Mouse (Mus musculus) cerebellum, postnatal 14 days (tissue): ENCODE results near the gene Ehd1.

ENCODE experiments used
- DNase-seq, 2 experiments: peaks; one replicate each; pipeline ENCODE4 v3.0.0; 2021; ENCODE audit warnings: mixed read lengths in 2 of 2

The Ehd1 gene

DNA sequence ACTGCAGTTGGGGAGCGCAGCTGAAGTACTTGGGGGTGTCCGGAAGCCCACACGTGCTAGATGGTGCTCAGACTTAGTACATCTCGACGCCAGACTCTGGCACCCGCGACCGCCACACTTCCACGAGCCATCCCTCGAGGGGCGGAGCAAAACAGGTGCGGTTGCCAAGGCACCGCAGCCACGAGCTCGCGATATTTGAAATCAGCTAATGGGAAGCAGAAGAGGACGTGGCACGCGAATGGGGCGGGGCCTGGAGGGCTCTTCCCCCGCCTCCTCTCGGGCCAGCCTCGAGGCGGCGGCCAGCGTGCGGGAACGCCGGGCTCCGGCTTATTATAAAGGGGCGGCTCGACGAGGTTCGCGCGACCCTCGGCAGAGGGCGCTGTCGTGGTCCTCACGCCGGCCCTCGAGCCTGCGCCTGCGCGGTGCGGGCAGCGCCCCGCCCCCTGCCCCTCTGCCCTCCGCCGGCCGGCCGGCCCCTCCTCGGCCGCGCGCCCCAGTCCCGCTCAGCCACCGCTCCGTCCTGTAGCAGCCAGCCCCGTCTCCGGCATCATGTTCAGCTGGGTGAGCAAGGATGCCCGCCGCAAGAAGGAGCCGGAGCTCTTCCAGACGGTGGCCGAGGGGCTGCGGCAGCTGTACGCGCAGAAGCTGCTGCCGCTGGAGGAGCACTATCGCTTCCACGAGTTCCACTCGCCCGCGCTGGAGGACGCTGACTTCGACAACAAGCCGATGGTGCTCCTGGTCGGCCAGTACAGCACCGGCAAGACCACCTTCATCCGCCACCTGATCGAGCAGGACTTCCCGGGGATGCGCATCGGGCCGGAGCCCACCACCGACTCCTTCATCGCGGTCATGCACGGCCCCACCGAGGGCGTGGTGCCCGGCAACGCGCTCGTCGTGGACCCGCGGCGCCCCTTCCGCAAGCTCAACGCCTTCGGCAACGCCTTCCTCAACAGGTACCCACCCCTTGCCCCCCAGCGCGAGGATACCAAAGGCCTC is at the start of gene Ehd1:
Gene Ehd1 (plus strand): TSS at position 300 of the 996 bp plus-strand sequence.
- DNase-seq = peak; percentile 98 to 99

DNA sequence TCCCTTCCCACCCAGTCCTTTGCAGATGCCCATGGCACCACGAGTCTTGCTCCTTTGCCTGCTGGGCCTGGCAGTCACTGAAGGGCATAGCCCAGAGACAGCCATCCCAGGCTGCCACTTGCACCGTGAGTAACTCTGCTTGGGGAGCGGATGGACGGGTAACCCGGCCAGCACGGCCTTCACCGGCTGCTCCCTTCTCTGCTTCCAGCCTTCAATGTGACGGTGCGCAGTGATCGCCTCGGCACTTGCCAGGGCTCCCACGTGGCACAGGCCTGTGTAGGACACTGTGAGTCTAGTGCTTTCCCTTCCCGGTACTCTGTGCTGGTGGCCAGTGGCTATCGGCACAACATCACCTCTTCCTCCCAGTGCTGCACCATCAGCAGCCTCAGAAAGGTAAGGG is 49.8 kb upstream of the Ehd1 start:
- DNase-seq = peak in 1 of 2 experiments; percentile 31

DNA sequence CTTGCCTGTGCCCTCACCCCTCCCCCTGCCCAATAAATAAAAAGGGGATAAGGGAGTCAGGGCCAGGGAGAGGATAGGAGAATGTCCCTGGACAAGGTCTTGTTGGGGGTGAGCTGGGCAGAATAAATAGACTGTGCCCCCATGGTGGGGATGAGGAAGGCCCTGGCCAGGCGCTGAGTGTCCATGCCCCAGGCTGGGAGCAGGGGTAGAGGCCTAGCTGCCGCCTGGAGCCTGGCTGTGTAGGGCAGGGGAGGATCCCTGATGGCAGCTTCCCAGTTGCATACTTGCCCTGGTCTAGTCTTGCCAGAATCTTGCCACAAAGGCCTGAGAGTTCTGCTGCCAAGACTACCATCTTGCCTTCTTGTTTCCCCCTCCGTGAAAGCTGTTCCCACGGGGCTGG is 48.7 kb upstream of the Ehd1 start:
- peak in 1 of 2 experiments; percentile 16 for DNase-seq

DNA sequence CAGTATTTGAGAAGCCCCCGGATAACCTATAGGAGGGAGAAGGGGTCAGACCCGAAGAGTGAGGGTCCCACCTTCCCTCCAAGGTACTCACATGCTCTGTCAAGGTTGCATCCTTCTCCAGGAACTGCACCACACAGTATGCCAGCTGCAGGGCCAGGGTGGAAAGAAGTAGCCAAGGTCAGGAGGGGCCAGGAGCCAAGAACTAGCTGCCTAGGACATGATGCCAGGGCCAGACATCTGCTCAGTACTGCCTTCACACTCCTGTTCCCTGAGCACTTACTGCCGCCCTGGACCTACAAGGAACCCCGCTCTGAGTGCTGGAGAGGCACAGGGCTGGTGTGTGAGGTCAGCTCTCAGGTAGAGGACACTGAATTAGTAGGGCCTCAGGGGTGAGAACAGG is 46.1 kb upstream of the Ehd1 start:
- peak; percentile 56 for DNase-seq

DNA sequence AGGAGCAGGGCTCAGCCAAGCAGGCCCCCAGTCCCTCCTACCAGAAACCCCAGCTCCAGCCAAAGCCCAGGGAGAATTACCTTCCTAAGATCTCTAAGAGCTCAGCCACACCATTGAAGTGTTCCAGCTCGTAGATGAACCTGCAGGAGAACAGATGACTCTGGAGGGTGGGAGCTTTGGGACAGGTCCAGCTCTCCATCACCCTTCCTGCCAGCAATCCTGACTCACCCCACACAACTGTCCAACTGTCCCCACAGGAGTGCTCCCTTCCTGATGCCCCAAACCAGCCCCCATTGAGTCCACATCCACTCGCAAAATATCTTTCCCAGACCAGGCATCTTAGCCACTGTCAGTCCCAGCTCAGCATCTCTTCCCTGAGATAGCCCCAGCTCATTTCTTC is 45.5 kb upstream of the Ehd1 start:
- peak in 1 of 2 experiments; percentile 28 for DNase-seq

DNA sequence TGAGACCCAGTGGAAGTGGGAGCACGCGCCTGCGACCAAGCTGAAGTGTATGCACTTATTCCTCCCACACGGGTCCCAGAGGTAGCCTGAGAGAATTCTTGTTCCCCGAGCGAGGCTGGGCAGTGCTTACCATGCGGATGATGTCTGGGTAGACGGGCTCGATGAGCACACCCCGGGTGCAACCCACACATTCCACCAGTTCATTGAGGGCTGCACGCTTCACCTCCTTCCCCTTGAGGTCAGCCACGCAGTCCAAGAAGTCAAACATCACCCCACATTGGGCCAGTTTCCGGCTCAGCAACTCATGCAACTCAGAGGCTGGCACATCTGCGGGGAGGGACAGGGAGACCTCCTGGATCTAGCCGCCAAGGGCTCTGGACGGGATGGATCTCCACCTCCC is 42.9 kb upstream of the Ehd1 start:
- DNase-seq = peak; percentile 11 to 15

DNA sequence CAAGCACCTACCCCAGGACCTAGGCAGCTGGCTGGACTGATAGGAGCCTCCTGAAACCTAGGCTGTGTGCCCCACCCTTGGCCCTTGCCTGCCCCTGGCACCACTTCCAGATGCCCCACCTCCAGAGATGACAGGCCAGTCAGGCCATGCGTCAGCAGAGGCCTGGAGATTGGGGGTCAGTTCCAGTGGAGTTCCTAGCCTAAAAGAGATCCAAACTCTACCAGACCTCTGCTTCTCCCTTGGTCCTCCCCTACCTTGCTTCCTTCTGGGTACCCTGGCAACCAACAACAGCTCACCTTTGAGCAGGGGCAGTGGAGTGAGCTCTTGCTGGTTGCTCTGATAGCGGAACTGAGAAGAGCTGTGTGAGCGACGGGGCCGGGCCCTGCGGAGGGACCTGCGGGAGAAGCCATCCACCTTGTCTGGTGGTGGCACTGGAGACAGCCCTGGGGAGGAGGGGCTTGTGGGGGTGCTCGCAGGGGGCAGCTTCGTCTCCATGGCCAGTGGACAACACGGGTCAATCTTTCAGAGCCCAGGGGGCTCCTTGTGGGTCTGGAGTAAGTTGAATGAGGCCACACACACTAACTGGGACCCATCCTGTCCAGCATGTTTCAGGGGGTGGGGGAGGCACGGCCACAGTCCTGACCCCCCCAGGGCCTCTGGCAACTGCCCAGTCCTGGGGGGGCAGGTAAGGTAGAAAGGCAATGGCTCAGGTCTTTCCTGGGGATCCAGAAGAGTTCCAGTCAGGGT is 42.0 kb upstream of the Ehd1 start:
- peak; percentile 42 to 51 for DNase-seq

DNA sequence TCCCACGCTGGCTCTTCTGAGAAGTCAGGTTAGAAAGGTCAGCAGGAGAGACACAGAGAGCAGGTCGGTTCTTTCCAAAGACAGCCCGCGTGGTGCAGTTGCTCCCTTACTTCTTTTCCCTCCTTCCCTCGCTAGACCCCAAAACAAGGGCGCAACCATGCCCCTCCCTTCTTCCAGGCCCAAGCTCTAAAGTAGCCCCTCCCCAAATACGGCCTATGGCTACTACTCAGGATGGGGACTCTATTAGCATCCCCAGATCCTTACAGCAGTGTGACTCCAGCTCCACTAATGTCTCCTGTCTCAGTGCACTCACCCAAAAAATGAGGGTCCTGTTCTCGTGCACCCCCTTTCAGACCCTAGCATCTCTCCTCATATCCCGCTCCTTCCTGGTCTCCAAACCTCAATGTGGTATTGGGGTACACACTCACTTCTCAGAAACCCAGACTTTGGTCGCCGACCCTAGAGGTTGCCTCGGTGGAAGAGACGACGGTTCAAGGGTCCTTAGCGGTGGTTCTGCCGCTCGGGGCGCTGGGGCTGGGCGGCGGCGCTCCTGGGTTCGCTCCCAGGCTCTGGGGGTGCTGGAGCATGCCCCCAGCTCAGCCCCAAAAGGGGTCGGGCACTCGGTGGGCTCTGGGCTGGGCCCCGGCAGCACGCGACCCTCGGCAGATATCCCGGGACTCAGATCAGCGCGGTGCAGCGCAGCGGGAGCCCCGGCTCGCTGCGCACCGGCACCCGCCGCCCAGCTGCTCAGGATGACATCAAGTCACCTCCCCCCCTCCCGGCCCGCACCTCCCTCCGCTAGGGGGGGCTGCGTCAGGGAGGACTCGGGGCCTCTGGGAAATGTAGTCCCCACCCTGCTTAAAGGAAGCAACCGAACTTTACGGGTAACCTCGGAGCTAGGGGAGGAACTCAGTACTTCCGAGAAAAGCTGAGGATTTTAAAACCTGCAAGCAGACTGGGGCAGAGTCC is 41.2 kb upstream of the Ehd1 start, which contains the start of gene Ppp2r5b:
Gene Ppp2r5b (minus strand): TSS at position 789 of the 969 bp plus-strand sequence.
- DNase-seq = peak; percentile 96 to 97

DNA sequence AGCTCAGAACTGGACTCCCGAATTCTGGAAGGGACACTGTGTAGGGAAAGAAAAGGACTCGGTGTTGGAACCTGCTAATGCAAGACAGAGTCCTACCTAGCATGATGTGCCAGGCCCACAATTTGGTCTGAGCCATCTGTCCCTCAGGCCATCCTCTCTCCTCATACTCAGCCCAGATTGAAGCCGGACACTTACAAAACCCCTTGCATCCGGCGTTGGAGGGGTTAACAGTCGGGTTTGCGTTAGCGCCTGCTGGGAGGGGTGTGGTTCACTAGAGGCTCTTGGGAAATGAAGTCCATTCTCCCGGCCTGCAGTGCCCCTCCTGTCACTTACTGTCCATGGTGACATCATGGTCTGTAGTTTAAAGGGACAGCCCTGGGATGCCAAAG is 40.5 kb upstream of the Ehd1 start:
- peak; percentile 97 to 98 for DNase-seq

DNA sequence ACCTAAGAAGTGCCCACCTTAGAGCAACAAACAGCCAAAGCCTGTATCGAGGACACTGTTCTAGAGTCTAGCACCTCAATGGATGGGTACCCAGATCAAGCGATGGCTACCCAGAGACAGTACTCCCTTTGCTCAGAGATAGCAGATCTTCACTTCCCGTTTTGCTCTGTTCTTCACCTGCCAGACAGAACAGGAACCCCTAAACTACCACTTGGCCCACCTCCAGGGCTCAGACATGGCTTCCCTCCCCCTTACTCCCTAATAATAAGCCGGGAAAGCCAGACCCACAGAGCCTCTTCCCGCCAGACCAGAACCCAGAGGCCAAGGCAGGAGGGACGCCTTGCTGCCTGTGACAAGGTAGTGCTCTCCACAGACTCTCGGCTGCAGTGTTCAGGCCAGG is 39.7 kb upstream of the Ehd1 start:
- DNase-seq = peak; percentile 40 to 58

DNA sequence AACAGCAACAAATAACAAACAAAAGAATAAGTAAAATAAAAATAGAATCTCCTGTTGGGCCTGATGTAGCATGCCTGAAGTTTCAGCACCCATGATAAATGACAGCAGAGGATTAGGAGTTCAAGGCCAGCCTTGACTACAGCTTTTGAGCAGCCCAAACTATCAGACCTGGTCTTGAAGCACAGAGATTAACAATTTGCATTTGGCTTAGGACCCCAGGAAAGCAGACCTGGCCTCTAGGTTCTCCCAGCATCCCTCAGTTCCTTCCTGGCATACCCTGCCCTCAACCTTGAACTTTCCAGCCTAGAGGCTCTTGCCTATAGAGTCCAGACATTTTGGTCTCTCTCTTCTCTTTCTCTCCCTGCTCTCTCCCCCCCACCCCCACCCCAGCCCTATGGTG is 37.8 kb upstream of the Ehd1 start:
- DNase-seq = no peak

DNA sequence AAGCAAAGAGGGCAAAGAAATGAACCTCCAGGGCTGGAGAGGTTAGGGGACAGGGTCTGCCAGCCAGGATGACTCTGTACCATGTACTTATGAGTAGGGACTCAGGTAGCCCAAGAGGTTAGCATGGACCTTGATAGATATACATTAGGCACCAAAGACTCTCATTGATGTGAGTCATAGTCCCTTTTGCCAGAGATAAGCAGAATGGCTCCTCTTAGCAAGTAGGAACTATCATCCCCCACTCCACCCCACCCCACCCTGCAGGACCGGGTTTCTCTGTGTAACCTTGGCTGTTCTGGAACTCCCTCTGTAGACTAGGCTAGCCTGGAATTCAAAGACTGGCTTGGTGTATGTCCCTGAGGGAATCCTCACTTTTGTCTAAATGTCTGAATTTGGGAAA is 36.4 kb upstream of the Ehd1 start:
- no peak for DNase-seq

DNA sequence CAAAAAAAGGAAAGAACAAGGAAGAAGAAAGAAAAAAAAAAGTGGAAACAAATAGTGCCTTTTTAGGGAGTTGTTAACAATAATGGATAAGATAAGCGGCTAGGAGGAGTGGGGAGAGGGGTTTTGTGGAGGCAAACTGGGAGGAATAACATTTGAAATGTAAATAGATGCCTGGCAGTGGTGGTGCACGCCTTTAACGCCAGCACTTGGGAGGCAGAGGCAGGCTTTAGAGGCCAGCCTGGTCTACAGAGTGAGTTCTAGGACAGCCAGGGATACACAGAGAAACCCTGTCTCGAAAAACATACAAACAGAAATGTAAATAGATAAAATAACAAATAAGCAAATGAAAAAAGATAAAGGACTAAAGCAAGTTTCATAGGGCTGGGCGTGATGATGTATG is 35.8 kb upstream of the Ehd1 start:
- DNase-seq = no peak

DNA sequence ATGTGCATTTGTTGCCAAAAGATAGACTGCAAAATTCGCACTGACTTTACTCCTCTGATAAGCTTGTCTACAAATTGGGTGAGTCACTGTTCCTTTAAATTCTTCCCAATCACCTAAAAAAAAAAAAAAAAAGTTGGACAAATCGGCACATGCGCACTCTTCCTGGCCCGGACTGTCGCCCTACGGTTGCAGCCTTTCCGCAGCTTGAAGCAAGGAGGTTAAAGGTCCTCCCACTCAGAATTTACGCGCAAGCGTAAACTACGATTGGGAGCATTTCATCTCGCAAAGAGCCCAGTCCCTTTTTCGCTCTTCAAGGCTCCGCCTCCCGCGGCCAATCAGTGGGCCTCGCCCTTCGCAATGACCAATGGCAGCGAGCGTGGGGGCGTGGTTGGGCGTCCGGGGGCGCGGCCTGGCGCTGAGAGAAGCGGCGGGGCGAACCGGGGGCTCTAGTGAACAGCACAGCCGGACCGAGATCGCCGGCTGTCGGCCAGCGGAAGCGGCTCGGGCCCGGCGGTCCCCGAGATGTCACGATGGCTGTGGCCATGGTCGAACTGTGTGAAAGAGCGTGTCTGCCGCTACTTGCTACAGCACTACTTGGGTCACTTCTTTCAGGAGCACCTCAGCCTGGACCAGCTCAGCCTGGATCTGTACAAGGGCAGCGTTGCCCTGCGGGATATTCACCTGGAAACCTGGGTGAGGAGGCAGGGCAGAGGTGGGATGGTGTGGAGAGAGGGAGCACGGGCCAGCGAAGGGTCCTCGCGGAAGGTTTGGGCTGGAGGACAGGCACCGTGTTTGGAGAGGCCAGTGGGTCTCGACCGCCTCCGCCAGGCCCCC is 35.0 kb upstream of the Ehd1 start, which contains the start of gene Atg2a:
Gene Atg2a (plus strand): TSS at position 395 of the 834 bp plus-strand sequence.
- DNase-seq = peak; percentile 98 to 99

DNA sequence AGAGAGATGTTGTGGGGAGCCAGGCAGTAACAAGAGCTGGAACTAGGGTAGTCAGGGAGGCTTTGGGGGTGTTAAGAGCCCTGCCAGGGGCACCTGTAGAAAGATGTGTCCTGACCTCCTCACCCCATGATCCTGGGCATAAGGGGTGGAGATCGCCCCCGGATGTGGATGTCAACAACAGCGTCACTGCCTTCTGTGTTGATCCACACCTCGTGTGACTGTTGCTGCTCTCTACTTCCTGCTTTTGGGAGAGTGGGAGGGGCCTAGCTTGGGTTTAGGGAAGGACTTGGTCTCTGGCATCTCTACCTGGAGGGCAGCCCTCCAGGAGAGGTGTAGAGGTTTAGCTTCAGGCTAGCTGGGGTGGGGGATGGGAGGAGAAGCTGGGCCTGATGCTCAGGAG is 34.2 kb upstream of the Ehd1 start:
- DNase-seq = peak; percentile 48 to 69

DNA sequence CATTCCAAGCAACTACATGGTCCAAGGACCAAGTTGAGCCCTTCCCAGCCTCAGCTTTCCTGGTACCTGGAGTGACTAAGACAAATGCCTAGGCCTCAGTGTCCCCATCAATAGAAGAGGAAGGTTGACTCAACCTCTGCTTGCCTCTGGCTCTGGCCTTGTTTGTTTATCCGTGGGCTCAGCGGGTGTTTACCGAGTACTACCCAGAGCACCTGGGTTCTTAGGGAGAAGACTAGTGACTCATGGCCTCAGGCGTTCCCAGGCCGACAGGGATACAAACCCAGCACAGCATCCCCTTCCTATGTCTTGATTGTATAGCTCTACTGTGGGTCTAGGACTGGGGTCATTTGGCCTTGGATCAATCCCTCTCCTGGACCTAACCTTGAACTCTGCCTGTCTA is 33.3 kb upstream of the Ehd1 start:
- no peak for DNase-seq

DNA sequence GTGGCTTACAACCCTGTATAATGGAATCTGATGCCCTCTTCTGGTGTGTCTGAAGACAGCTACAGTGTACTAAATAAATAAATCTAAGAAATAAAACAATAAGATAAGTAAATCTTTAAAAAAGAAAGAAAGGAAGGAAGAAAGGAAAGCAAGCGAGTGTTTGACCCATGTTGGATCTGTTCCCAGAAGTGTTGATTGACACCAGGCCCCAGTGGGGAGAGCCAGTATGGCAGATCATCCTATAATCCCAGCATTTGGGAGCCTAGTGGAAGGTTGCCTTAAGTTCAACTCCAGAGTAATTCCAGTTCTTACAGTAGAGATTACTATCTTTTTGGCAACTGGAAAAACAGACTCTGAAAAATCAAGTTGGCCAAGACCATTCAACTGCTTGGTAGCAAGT is 30.7 kb upstream of the Ehd1 start:
- DNase-seq = no peak

DNA sequence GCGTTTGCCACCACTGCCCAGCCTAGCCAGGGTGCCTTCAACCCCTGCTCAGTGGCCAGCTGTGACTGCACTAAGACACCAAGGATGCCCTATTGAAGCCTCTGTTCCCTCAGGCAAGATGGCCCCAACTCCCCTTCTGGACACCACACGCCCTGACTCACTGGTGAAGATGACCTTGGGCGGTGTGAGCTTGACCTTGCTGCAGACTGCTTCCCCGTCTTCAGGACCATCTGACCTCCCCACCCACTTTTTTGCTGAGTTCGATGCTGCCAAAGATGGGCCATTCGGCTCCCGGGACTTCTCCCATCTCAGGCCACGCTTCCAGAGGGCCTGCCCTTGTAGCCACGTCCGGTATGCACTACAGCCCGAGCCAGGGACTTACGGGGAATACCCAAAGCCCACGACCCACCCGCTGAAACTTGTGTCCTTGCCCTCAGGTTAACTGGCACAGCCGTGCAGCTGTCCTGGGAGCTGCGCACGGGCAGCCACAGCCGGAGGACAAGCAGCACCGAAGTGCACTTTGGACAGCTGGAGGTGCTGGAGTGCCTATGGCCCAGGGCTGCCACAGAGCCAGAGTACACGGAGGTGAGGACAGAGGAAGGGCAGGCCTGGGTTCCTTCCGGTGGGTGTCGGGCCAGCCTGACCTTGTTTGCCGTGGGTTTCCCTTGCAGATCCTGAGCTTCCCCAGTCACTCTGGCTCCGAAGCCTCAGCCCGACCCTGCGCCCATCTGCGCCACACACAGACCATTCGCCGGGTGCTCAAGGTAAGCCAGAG is 28.8 kb upstream of the Ehd1 start:
- DNase-seq = no peak

DNA sequence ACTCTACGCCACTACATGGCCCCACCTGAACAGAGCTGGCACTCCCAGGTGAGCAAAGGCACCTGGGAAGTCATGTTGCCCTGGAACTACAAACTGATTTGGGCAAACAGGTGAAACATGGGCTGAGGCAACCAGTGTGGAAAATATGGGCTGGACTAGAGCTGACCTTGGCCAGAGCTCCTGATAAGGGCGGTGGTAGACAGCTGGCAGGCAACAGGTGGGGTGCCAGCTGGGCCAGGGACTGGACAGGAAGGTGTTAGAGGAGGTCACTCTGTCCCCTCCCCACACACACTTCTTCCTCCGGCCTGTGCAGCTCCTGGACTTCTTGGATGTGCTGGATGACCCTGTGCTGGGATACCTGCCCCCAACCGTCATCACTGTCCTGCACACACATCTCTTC is 23.5 kb upstream of the Ehd1 start:
- DNase-seq = no peak

DNA sequence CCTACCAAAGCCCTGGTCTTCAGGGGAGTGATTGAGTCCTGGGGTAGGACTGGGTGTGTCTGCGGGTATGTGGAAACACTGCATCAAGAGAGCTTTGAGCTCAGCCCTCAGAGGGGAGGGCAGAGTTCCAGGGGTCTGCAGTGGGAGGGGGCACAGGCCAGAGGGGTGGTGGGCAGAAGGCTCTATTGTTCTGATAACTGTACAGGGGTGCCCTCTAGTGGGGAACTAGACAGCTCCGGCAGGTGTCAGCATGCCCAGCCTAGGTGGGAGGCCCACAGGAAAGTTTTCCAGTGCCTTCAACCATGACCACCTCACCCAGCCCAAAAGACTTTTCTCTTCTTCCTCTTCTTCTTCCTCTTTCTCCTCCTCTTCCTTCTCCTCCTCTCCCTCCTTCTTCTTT is 16.1 kb upstream of the Ehd1 start:
- DNase-seq = peak; percentile 73 to 76

DNA sequence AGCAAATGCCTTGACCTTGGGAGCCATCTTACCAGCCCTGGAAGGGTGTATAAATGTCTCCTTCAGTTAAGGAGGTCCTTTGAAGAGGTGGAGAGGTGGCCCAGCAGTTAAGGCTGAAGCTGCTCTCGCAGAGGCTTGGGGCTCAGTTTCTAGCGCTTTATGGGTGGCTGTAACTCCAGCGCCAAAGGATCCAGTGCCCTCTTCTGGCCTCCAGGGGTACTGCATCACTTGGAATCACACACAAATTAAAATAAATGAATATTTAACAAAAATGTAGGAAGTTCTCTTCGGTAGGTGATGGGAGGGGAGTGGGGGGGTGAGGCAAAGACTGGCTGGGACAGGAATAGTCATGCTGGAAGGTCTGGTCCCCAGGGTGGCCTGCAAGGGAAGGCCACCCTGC is 15.6 kb upstream of the Ehd1 start:
- DNase-seq = peak in 1 of 2 experiments; percentile 48
